Mouse (Mus musculus): ENCODE data around the gene Apoo. TPM values are rescaled to one million over a fixed set of nuclear protein-coding genes. Genes with fewer than 3 reads are reported as not detected.
"Not testable (repeated sequence)": the region's sequence is repeated elsewhere in the genome, so short reads cannot be mapped to it uniquely, and the experiment has no call there.

The Apoo gene
- polyA plus RNA-seq (2015; fragmentation: Nextera tagmentation; extraction: Ambion mirVana), result 113 and 119 TPM in 2 replicates

- peak; percentile 99 for ATAC-seq
- peak within 1 kb of the TSS; percentile 69 for H3K4me3 ChIP-seq (replicated peaks; ENCODE audit: low read length)
- H3K27me3 ChIP-seq (replicated peaks; ENCODE audit: control insufficient read depth, insufficient read depth, low read length), result peaks cover 27% of the 10 kb centered on the region
- no peaks in the 10 kb centered on the region for H3K9me3 ChIP-seq (ENCODE audit: control insufficient read depth, low read length)
- WGBS, result 14% methylated on average over 44 of the region's 46 CpGs
- H3K9ac ChIP-seq (replicated peaks; ENCODE audit: low read depth, low read length), result peak within 1 kb of the TSS; percentile 63
- H3K4me2 ChIP-seq (ENCODE audit: low read length), result peak within 1 kb of the TSS; percentile 48
- no peak within 1 kb of the TSS for H3K27ac ChIP-seq (ENCODE audit: low read length)
- H3K36me3 ChIP-seq (ENCODE audit: control insufficient read depth, insufficient read depth), result no peaks in the 10 kb centered on the region
- H3K4me1 ChIP-seq (replicated peaks; ENCODE audit: control insufficient read depth, insufficient read depth, low read length), result peaks cover 9% of the 10 kb centered on the region; the same call in 1 of the 2 replicates
Measured at GRCm38 (mm10) chrX:94366670-94367241, at the start of gene Apoo, which contains the start of gene Fam90a1b. Gene Apoo, plus strand, starts transcription at chrX:94367117. Gene Fam90a1b, minus strand, starts transcription at chrX:94366777.

GRCm38 (mm10) chrX:94321036-94321902 lies 45.6 kb upstream of the Apoo start:
- H3K4me2 ChIP-seq (ENCODE audit: low read length), result no peak overlapping the region
- H3K27ac ChIP-seq (ENCODE audit: low read length), result no peak overlapping the region
- H3K27me3 ChIP-seq (replicated peaks; ENCODE audit: control insufficient read depth, insufficient read depth, low read length), result peaks cover 9% of the 10 kb centered on the region; the same call in 1 of the 2 replicates
- H3K9ac ChIP-seq (replicated peaks; ENCODE audit: low read depth, low read length), result no peak overlapping the region
- 56% methylated on average over 11 of the region's 11 CpGs for WGBS
- H3K9me3 ChIP-seq (ENCODE audit: control insufficient read depth, low read length), result no peaks in the 10 kb centered on the region; the same call in 1 of the 2 replicates
- ATAC-seq, result peak; percentile 79
- H3K36me3 ChIP-seq (ENCODE audit: control insufficient read depth, insufficient read depth), result no peaks in the 10 kb centered on the region
- no peak overlapping the region for H3K4me3 ChIP-seq (replicated peaks; ENCODE audit: low read length)
- peaks cover 3% of the 10 kb centered on the region; the same call in 1 of the 2 replicates for H3K4me1 ChIP-seq (replicated peaks; ENCODE audit: control insufficient read depth, insufficient read depth, low read length)

- H3K4me2 ChIP-seq (ENCODE audit: low read length); H3K9ac ChIP-seq (replicated peaks; ENCODE audit: low read depth, low read length); H3K4me3 ChIP-seq (replicated peaks; ENCODE audit: low read length); H3K27ac ChIP-seq (ENCODE audit: low read length); ATAC-seq; H3K4me1 ChIP-seq (replicated peaks; ENCODE audit: control insufficient read depth, insufficient read depth, low read length); H3K27me3 ChIP-seq (replicated peaks; ENCODE audit: control insufficient read depth, insufficient read depth, low read length); H3K9me3 ChIP-seq (ENCODE audit: control insufficient read depth, low read length); H3K36me3 ChIP-seq (ENCODE audit: control insufficient read depth, insufficient read depth): not testable (repeated sequence)
- WGBS, result 97% methylated on average over 4 of the region's 4 CpGs
Measured at GRCm38 (mm10) chrX:94343638-94344037, 23.3 kb upstream of the Apoo start.

GRCm38 (mm10) chrX:94365381-94365925 lies 1.5 kb upstream of the Apoo start:
- H3K36me3 ChIP-seq (ENCODE audit: control insufficient read depth, insufficient read depth), result no peaks in the 10 kb centered on the region
- H3K9me3 ChIP-seq (ENCODE audit: control insufficient read depth, low read length), result no peaks in the 10 kb centered on the region
- H3K9ac ChIP-seq (replicated peaks; ENCODE audit: low read depth, low read length), result no peak overlapping the region
- 31% methylated on average over 14 of the region's 14 CpGs for WGBS
- peaks cover 30% of the 10 kb centered on the region for H3K27me3 ChIP-seq (replicated peaks; ENCODE audit: control insufficient read depth, insufficient read depth, low read length)
- H3K27ac ChIP-seq (ENCODE audit: low read length), result no peak overlapping the region
- H3K4me3 ChIP-seq (replicated peaks; ENCODE audit: low read length), result no peak overlapping the region
- ATAC-seq, result no peak
- H3K4me1 ChIP-seq (replicated peaks; ENCODE audit: control insufficient read depth, insufficient read depth, low read length), result peaks cover 9% of the 10 kb centered on the region; the same call in 1 of the 2 replicates
- peak overlapping the region; percentile 39; the same call in 1 of the 2 replicates for H3K4me2 ChIP-seq (ENCODE audit: low read length)

- WGBS, result 24% methylated on average over 15 of the region's 16 CpGs
- Histone ChIP-seq H3K4me3 (replicated peaks; ENCODE audit: low read length) (peak overlapping the region; percentile 69), H3K27ac (ENCODE audit: low read length) (no peak overlapping the region), H3K36me3 (ENCODE audit: control insufficient read depth, insufficient read depth) (no peaks in the 10 kb centered on the region), H3K9me3 (ENCODE audit: control insufficient read depth, low read length) (no peaks in the 10 kb centered on the region), H3K4me2 (ENCODE audit: low read length) (peak overlapping the region; percentile 39), H3K4me1 (replicated peaks; ENCODE audit: control insufficient read depth, insufficient read depth, low read length) (peaks cover 9% of the 10 kb centered on the region; the same call in 1 of the 2 replicates), H3K9ac (replicated peaks; ENCODE audit: low read depth, low read length) (no peak overlapping the region), H3K27me3 (replicated peaks; ENCODE audit: control insufficient read depth, insufficient read depth, low read length) (peaks cover 27% of the 10 kb centered on the region)
- no peak for ATAC-seq
Measured at GRCm38 (mm10) chrX:94366029-94366428, 888 bp upstream of the Apoo start.

GRCm38 (mm10) chrX:94367248-94367647 lies 331 bp downstream of the Apoo start:
- ATAC-seq, result no peak; the same call in 1 of the 2 replicates
- Histone ChIP-seq H3K4me2 (ENCODE audit: low read length) (peak overlapping the region; percentile 48), H3K9me3 (ENCODE audit: control insufficient read depth, low read length) (no peaks in the 10 kb centered on the region), H3K4me1 (replicated peaks; ENCODE audit: control insufficient read depth, insufficient read depth, low read length) (peaks cover 9% of the 10 kb centered on the region; the same call in 1 of the 2 replicates), H3K27ac (ENCODE audit: low read length) (no peak overlapping the region), H3K27me3 (replicated peaks; ENCODE audit: control insufficient read depth, insufficient read depth, low read length) (peaks cover 27% of the 10 kb centered on the region), H3K36me3 (ENCODE audit: control insufficient read depth, insufficient read depth) (no peaks in the 10 kb centered on the region), H3K4me3 (replicated peaks; ENCODE audit: low read length) (peak overlapping the region; percentile 69), H3K9ac (replicated peaks; ENCODE audit: low read depth, low read length) (peak overlapping the region; percentile 63)
- 32% methylated on average over 13 of the region's 17 CpGs for WGBS

- WGBS, result 69% methylated on average over 5 of the region's 5 CpGs
- Histone ChIP-seq H3K36me3 (ENCODE audit: control insufficient read depth, insufficient read depth) (no peaks in the 10 kb centered on the region), H3K4me3 (replicated peaks; ENCODE audit: low read length) (no peak overlapping the region), H3K9me3 (ENCODE audit: control insufficient read depth, low read length) (no peaks in the 10 kb centered on the region), H3K9ac (replicated peaks; ENCODE audit: low read depth, low read length) (no peak overlapping the region), H3K4me1 (replicated peaks; ENCODE audit: control insufficient read depth, insufficient read depth, low read length) (no peaks in the 10 kb centered on the region), H3K27me3 (replicated peaks; ENCODE audit: control insufficient read depth, insufficient read depth, low read length) (peaks cover 5% of the 10 kb centered on the region; the same call in 1 of the 2 replicates), H3K4me2 (ENCODE audit: low read length) (no peak overlapping the region), H3K27ac (ENCODE audit: low read length) (no peak overlapping the region)
- ATAC-seq, result no peak
Measured at GRCm38 (mm10) chrX:94378734-94379133, 11.8 kb downstream of the Apoo start.

- H3K4me1 ChIP-seq (replicated peaks; ENCODE audit: control insufficient read depth, insufficient read depth, low read length), result no peaks in the 10 kb centered on the region
- WGBS, result 60% methylated on average over 3 of the region's 3 CpGs
- no peak overlapping the region for H3K4me3 ChIP-seq (replicated peaks; ENCODE audit: low read length)
- no peak overlapping the region for H3K27ac ChIP-seq (ENCODE audit: low read length)
- no peak for ATAC-seq
- no peak overlapping the region for H3K4me2 ChIP-seq (ENCODE audit: low read length)
- no peaks in the 10 kb centered on the region for H3K36me3 ChIP-seq (ENCODE audit: control insufficient read depth, insufficient read depth)
- H3K27me3 ChIP-seq (replicated peaks; ENCODE audit: control insufficient read depth, insufficient read depth, low read length), result peaks cover 6% of the 10 kb centered on the region; the same call in 1 of the 2 replicates
- no peak overlapping the region for H3K9ac ChIP-seq (replicated peaks; ENCODE audit: low read depth, low read length)
- H3K9me3 ChIP-seq (ENCODE audit: control insufficient read depth, low read length), result no peaks in the 10 kb centered on the region
Measured at GRCm38 (mm10) chrX:94408975-94409374, 42.1 kb downstream of the Apoo start.

- Histone ChIP-seq H3K27ac (ENCODE audit: low read length) (no peak overlapping the region), H3K9ac (replicated peaks; ENCODE audit: low read depth, low read length) (no peak overlapping the region), H3K36me3 (ENCODE audit: control insufficient read depth, insufficient read depth) (no peaks in the 10 kb centered on the region; the same call in 1 of the 2 replicates), H3K4me2 (ENCODE audit: low read length) (no peak overlapping the region), H3K27me3 (replicated peaks; ENCODE audit: control insufficient read depth, insufficient read depth, low read length) (no peaks in the 10 kb centered on the region), H3K4me3 (replicated peaks; ENCODE audit: low read length) (no peak overlapping the region), H3K9me3 (ENCODE audit: control insufficient read depth, low read length) (no peaks in the 10 kb centered on the region), H3K4me1 (replicated peaks; ENCODE audit: control insufficient read depth, insufficient read depth, low read length) (no peaks in the 10 kb centered on the region)
- no peak for ATAC-seq
- WGBS, result 80% methylated on average over 2 of the region's 2 CpGs
Measured at GRCm38 (mm10) chrX:94420210-94420609, 53.3 kb downstream of the Apoo start.

All from forebrain, embryonic 16.5 days (tissue).